Mouse (Mus musculus) erythroblast, embryonic 14.5 days (primary cell): ENCODE measurements around the gene Myo9b. TPM values are rescaled to one million over a fixed set of nuclear protein-coding genes. Genes with fewer than 3 reads are reported as not detected.
A peak's percentile ranks its signal among the peaks of the same experiment; 100 is the strongest.

Experiments
- H3K27me3 ChIP-seq: 2 replicates; pipeline ENCODE4 v1.6.1; 2012; ENCODE audit warnings: inconsistent platforms; ENCODE audit not compliant: control insufficient read depth
- H3K36me3 ChIP-seq: 2 replicates; pipeline ENCODE4 v1.6.1; 2012; ENCODE audit warnings: mild to moderate bottlenecking, inconsistent platforms; ENCODE audit not compliant: control insufficient read depth
- H3K4me1 ChIP-seq: 2 replicates; pipeline ENCODE4 v1.6.1; 2012; ENCODE audit warnings: inconsistent platforms; ENCODE audit not compliant: control insufficient read depth
- H3K4me3 ChIP-seq: replicated peaks from 2 replicates; pipeline ENCODE3; 2012; ENCODE audit warnings: moderate library complexity, mild to moderate bottlenecking, inconsistent platforms
- H3K9me3 ChIP-seq: 2 replicates; pipeline ENCODE4 v1.6.1; 2012; ENCODE audit warnings: low read length, inconsistent platforms, mixed read lengths; ENCODE audit not compliant: control insufficient read depth
- GATA1 ChIP-seq: IDR thresholded peaks from 2 replicates; pipeline ENCODE4 v1.6.1; 2012; ENCODE audit warnings: low read length, inconsistent platforms, mixed read lengths
- TAL1 ChIP-seq: IDR thresholded peaks from 3 replicates; pipeline ENCODE4 v1.6.1; 2012; ENCODE audit warnings: low read length, inconsistent platforms, mixed read lengths
- polyA plus RNA-seq: library from polyadenylated mRNA; stranded (reverse); fragments of >175 nt; gene quantifications from 2 replicates; pipeline ENCODE4 v1.2.3, GENCODE M21; 2012

Gene Myo9b
- polyA plus RNA-seq, 1 experiment = 4.3 TPM

DNA sequence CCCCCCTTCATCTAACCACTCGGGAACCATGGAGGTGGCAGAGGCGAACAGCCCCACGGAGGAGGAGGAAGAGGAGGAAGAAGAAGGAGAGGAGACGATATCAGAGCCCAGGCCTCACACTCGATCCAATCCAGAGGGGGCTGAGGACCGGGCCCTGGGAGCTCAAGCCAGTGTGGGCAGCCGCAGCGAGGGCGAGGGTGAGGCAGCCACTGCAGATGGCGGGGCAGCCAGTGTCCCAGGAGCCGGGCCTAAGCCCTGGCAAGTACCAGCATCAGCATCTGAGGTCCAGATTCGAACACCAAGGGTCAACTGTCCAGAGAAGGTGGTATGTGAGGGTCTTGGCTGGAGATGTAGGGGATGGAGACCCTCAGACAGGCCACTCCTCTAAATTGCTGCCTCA is 125.2 kb downstream of the Myo9b start:
- Histone ChIP-seq H3K27me3 (no peaks in the 10 kb centered on the region), H3K9me3 (no peaks in the 10 kb centered on the region), H3K4me1 (peaks cover 35% of the 10 kb centered on the region), H3K36me3 (peaks cover 36% of the 10 kb centered on the region), H3K4me3 (peak overlapping the region; percentile 70)
- TF ChIP-seq TAL1 (no peak), GATA1 (no peak)

DNA sequence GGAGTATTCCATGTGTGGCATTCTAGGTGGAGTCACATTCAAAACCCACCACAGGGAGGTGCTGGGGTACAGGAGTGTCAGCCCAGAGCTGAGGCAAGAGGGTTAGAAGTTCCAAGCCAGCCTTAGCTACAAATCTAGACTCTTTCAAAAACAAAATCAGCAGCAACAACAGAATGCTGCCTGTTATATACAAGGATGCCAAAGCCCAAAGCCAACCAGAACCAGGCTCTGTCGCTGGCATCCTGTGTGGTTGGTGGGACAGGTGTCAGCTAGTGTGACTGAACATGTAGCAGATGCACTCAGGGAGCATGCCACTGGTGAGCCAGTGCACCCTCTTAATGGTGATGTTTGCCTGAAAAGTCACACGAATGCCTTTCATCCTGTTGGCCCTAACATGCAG is 128.3 kb downstream of the Myo9b start:
- peaks cover 57% of the 10 kb centered on the region for H3K36me3 ChIP-seq
- no peaks in the 10 kb centered on the region for H3K9me3 ChIP-seq
- no peak for TF ChIP-seq GATA1
- no peak for TF ChIP-seq TAL1
- peaks cover 39% of the 10 kb centered on the region for H3K4me1 ChIP-seq
- H3K27me3 ChIP-seq = no peaks in the 10 kb centered on the region
- no peak overlapping the region for H3K4me3 ChIP-seq

DNA sequence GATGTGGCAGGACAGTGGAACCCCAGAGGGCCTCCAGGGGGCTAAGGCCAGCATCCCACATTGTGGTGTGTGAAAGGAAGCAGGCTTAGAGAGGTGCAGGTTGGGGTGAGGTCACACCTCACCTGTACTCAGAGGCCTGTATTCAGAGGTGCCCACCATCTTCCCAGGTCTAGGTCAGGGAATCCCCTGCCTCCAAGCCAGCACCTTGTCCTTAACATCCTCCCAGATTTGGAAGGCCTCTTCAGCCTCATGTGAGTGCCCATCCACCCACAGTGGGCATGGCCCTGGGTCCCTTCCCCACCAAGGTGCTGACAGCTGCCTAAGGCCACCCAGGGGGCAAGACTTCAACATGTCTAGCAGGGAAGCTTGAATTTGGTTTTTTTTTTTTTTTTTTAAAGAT is 128.9 kb downstream of the Myo9b start:
- Histone ChIP-seq H3K27me3 (no peaks in the 10 kb centered on the region), H3K4me1 (peaks cover 37% of the 10 kb centered on the region)
- TF ChIP-seq GATA1 = no peak
- no peak for TF ChIP-seq TAL1

DNA sequence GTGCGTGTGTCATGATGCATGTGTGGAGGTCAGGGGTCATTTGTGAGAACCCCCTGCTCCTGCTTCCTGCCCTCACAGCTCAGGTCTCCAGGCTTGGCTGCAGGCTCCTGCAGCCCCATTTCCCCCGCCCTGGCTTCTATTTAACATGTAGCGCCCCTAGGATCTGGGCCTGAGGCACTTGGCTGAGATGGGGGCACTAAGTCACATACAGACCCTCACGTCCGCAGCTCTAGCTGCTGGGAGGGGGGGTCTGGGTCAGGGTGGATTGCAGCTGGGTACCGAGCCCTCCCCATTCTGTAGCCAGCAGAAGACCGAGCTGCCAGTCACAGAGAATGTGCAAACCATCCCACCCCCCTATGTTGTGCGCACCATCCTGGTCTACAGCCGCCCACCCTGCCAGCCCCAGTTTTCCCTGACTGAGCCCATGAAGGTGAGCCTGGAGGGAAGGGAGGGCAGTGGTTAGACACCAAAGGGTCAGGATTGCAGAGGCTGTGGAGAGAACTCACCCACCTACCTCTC is 130.0 kb downstream of the Myo9b start:
- H3K4me1 ChIP-seq = peaks cover 41% of the 10 kb centered on the region
- TF ChIP-seq GATA1 = no peak
- no peak for TF ChIP-seq TAL1

More for the DNA sequence above, 128.9 kb downstream of the Myo9b start:
- Histone ChIP-seq H3K9me3 (no peaks in the 10 kb centered on the region), H3K4me3 (no peak overlapping the region), H3K36me3 (peaks cover 58% of the 10 kb centered on the region)

DNA sequence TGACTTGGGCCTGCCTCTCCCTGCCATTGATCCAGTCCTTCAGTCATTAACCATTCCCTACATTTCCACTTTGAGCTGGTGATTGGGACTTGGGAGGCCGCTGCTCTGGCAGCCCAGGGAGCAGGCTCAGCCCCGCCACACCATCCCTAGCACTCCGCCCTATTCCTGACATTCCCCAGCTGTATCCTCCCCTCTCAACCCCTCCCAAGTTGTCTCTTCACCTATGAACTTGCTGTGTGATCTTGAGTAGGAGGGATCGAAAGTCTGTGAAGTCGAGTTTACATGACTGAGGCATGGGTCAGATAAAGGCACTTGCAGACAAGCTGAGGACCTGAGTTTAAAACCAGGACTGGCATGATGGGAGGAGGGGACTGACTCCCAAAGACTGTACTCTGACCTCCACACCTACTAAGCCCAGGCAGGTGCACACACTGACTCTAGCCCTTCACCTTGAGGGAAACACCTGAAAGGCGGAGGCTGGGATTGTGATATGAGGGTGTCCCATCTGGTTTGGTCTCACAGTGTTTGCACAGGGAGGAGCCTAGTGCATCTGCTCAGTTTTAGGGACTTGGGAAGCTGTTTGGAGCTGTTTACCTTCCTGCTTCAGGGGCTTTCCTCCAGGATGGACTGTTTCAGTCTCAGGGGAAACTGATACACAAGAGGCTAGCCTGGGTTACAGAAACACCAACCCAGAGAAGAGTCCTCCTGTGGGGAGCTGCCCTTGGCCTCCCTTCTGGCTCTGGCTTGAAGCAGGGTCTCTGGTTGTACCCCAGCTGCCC is 130.8 kb downstream of the Myo9b start:
- no peak for TF ChIP-seq GATA1
- no peak for TF ChIP-seq TAL1
- Histone ChIP-seq H3K9me3 (no peaks in the 10 kb centered on the region), H3K27me3 (no peaks in the 10 kb centered on the region), H3K4me1 (peaks cover 44% of the 10 kb centered on the region), H3K4me3 (no peak overlapping the region), H3K36me3 (peaks cover 69% of the 10 kb centered on the region)

More for the DNA sequence above, 130.0 kb downstream of the Myo9b start:
- no peaks in the 10 kb centered on the region for H3K27me3 ChIP-seq
- peaks cover 68% of the 10 kb centered on the region for H3K36me3 ChIP-seq
- H3K4me3 ChIP-seq = no peak overlapping the region
- H3K9me3 ChIP-seq = no peaks in the 10 kb centered on the region

DNA sequence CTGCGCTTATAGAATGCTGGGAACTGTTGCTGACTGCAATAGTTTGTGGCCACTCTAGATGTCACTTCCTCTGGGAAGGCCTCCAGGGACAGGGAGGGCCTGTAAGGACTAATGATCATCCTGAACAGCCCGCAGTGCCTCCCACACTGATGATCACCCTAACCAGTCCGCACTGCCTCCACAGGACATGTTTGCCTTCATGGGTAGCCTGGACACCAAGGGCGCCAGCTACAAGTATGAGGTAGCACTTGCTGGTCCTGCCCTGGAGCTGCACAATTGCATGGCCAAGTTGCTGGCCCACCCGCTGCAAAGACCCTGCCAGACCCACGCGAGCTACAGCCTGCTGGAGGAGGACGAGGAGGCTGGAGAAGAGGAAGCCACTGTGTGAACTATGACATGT is 131.5 kb downstream of the Myo9b start:
- Histone ChIP-seq H3K4me3 (no peak overlapping the region), H3K4me1 (peaks cover 45% of the 10 kb centered on the region), H3K9me3 (no peaks in the 10 kb centered on the region), H3K27me3 (no peaks in the 10 kb centered on the region), H3K36me3 (peaks cover 69% of the 10 kb centered on the region)
- TF ChIP-seq GATA1 = no peak
- TF ChIP-seq TAL1 = no peak

DNA sequence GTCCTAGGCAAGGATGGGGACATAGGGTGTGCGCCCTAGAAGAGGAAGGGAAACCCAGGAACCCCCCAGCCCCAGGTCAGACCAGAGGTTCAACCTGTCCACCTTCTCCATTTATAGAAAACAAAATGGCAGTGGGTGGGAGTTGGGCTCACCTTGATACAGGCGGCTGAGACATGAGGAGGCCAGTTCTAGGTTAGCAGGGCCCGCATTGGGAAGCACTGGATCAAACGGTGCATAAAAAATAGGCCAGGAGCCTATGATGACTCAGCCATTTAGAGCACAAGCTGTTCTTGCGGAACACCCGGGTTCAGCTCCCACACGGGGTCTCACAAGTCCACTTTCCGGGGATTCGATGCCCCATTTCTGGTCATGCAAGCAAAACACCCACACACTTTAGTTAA is 132.4 kb downstream of the Myo9b start:
- TF ChIP-seq TAL1 (no peak), GATA1 (no peak)
- Histone ChIP-seq H3K9me3 (no peaks in the 10 kb centered on the region), H3K36me3 (peaks cover 72% of the 10 kb centered on the region), H3K27me3 (no peaks in the 10 kb centered on the region), H3K4me3 (peak overlapping the region; percentile 68), H3K4me1 (peaks cover 45% of the 10 kb centered on the region)

DNA sequence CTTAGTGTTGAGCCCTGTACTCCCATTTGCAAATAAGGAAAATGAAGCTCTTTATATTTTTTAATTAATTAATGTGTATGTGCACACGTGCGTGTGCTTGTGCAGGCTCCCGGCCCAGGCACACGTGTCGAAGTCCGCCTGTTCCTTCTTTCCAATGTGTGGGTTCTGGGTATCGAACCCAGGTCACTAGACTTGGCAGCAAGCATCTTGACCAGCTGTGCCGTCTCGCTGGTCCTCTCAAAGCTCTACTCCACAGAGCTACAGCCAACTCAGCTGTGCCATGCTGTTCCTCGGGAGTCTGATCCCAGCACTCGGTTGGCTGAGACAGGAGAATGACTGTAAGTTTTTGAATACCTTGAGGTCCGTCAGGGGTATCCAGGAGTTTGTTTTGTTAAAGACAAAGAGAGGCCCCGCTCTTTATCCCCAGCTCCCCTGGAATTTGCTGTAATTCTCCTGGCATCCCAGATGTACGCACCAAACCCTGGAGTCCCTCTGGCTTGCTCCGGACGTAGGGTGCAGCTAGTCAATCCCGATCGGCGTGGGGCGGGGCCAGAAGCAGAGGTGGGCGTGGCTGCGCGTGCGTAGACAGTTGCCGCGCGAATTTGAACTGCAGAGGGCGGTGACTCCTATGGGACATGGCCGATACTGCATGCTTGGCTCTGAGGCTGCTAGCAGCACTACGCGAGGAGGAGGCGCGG is 133.0 kb downstream of the Myo9b start, which contains the start of gene Ankle1:
Ankle1 (plus strand) TSS at position 610 of the 698 bp plus-strand sequence.
- Histone ChIP-seq H3K4me3 (peak within 1 kb of the TSS; percentile 68), H3K27me3 (no peaks in the 10 kb centered on the region), H3K4me1 (peaks cover 45% of the 10 kb centered on the region), H3K9me3 (no peaks in the 10 kb centered on the region), H3K36me3 (peaks cover 73% of the 10 kb centered on the region)
- no peak for TF ChIP-seq GATA1
- no peak for TF ChIP-seq TAL1
